Mouse (Mus musculus) right cerebral cortex, postnatal 4 days (tissue): ENCODE measurements at regions not wholly inside any gene's neighbourhood (a gene's known extent, or its start where the extent isn't known, plus 50 kb on each side); places are given as distances from the start of the nearest gene placed in this dataset.

Experiments
- DNase-seq: peaks from one replicate; pipeline ENCODE4 v3.0.0-alpha.2; 2022

GRCm38 (mm10) chr3:143001952-143002351, 120.1 kb upstream of the Pkn2 start:
- no peak for DNase-seq

- no peak for DNase-seq
These were observed 114.4 kb upstream of the Pkn2 start for GRCm38 (mm10) chr3:142995981-142996743.

GRCm38 (mm10) chr3:142984547-142984946, 102.7 kb upstream of the Pkn2 start:
- no peak for DNase-seq

- no peak for DNase-seq
These were observed 99.4 kb upstream of the Pkn2 start for GRCm38 (mm10) chr3:142981221-142981620.

GRCm38 (mm10) chr3:142979161-142979560, 97.4 kb upstream of the Pkn2 start:
- peak; percentile 6 for DNase-seq

GRCm38 (mm10) chr3:142976519-142977394, 95.0 kb upstream of the Pkn2 start:
- no peak for DNase-seq

GRCm38 (mm10) chr3:142975606-142976005, 93.8 kb upstream of the Pkn2 start:
- DNase-seq, result no peak

- no peak for DNase-seq
These were observed 87.7 kb upstream of the Pkn2 start for GRCm38 (mm10) chr3:142969501-142969900.

GRCm38 (mm10) chr3:142965604-142966003, 83.8 kb upstream of the Pkn2 start:
- DNase-seq, result no peak

GRCm38 (mm10) chr3:142963818-142964372, 82.1 kb upstream of the Pkn2 start:
- DNase-seq, result no peak

- DNase-seq, result no peak
These were observed 76.0 kb upstream of the Pkn2 start for GRCm38 (mm10) chr3:142957768-142958167.

GRCm38 (mm10) chr3:142948771-142949170, 67.0 kb upstream of the Pkn2 start:
- DNase-seq, result peak; percentile 83

- DNase-seq, result no peak
These were observed 59.7 kb upstream of the Pkn2 start for GRCm38 (mm10) chr3:142941319-142942024.

GRCm38 (mm10) chr3:142940874-142941273, 59.1 kb upstream of the Pkn2 start:
- no peak for DNase-seq

- DNase-seq, result no peak
These were observed 58.0 kb upstream of the Pkn2 start for GRCm38 (mm10) chr3:142939773-142940172.

GRCm38 (mm10) chr3:142935949-142936348, 54.1 kb upstream of the Pkn2 start:
- no peak for DNase-seq

- no peak for DNase-seq
These were observed 52.5 kb upstream of the Pkn2 start for GRCm38 (mm10) chr3:142934326-142934725.

- DNase-seq, result no peak
These were observed 52.0 kb upstream of the Pkn2 start for GRCm38 (mm10) chr3:142933684-142934259.
